Mouse (Mus musculus): ENCODE data around the gene Rgs8. TPM values are rescaled to one million over a fixed set of nuclear protein-coding genes. Genes with fewer than 3 reads are reported as not detected.

Rgs8 gene
- 11.2 and 13.4 TPM in 2 replicates for polyA plus RNA-seq (2015; fragmentation: Nextera tagmentation; extraction: Ambion mirVana)

DNA sequence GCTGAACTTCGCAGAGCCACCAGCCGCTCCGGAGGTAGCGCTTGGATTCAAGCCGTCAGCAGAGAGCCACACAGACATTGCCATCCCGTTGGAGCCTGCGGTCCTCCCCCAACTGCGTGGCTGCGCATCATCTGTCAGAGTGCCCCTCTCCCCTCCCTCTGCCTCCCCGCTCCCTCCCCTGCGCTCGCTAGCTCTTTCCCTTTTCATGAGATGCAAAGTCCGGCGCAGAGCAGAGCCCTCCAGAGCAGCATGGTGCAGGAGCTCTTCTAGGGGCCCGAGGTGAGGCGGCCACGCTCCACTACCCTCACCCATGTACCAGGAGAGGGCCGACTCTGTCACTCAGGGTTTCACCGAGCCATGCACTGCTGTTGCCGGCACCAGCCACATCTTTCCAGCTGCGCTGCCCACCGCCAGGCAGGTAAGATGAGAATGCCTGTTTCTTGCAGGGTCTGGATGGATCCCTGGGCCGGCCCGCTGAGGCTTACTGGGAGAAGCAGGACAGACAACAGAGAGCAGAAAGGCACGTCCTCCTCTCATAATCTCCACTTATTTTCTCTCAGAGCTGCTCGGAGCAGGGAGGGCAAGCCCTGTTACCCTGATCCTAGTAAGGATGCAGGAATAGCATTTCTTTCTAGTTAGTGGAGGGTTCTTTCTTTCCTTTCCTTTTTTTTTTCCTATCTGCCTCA, at the start of gene Rgs8:
Rgs8 (plus strand) TSS at position 88 of the 686 bp plus-strand sequence.
- Histone ChIP-seq H3K27me3 (replicated peaks) (no peaks in the 10 kb centered on the region), H3K9me3 (replicated peaks) (no peaks in the 10 kb centered on the region), H3K4me2 (peak within 1 kb of the TSS; percentile 66), H3K27ac (replicated peaks) (peak within 1 kb of the TSS; percentile 82), H3K9ac (replicated peaks) (peak within 1 kb of the TSS; percentile 56), H3K36me3 (no peaks in the 10 kb centered on the region), H3K4me3 (replicated peaks) (peak within 1 kb of the TSS; percentile 51), H3K4me1 (peaks cover 41% of the 10 kb centered on the region)
- under 1% methylated on average over 26 of the region's 26 CpGs for WGBS
- ATAC-seq (ENCODE audit: low FRiP score) = peak; percentile 85

DNA sequence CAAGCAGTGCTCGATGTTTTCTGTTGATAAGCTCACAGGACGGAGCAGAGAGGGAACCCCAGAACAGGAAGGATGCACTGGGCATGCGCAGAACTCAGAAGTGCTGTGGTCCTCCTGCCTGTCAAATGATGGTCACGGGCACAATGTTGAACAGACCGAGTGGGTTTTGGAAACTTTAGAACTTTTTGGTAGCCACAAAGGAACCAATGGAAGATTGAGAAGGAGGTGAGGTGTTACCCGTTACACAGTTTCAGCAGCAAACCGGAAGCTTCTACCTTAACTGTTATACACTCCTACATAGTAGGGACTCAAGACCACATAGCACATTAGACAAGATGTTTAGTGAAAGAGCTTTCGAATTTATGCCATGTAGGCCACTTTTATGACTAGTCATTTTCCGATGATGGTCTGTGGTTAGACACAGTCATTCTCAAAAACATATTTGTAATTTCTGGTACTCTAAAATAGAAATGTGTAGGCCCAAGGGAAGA, 35.4 kb upstream of the Rgs8 start:
- no peak overlapping the region for H3K4me2 ChIP-seq
- no peak overlapping the region for H3K9ac ChIP-seq (replicated peaks)
- no peaks in the 10 kb centered on the region for H3K36me3 ChIP-seq
- WGBS = 93% methylated on average over 9 of the region's 9 CpGs
- no peaks in the 10 kb centered on the region for H3K9me3 ChIP-seq (replicated peaks)
- no peak for ATAC-seq (ENCODE audit: low FRiP score)
- no peak overlapping the region for H3K27ac ChIP-seq (replicated peaks)
- no peaks in the 10 kb centered on the region for H3K4me1 ChIP-seq
- H3K27me3 ChIP-seq (replicated peaks) = no peaks in the 10 kb centered on the region
- H3K4me3 ChIP-seq (replicated peaks) = no peak overlapping the region

DNA sequence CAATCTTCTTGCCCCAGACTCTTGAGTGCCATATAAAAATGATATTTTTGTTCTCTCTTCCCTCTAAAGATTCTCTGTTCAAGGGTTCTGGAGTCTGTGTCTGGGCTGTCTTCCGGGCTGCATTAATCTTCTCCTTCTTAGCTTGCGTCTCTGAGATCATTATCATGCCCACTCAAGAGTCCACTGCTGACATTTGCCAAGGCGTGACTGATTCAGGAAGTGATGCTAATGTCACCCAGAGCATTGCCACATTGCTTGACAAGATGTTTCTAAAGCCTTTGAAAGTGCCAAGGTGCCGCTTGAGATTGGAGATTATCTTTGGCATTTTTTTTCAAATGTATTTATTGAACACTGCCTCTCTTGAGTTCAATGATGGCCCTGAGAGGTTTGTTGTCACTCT, 29.8 kb upstream of the Rgs8 start:
- H3K36me3 ChIP-seq = no peaks in the 10 kb centered on the region
- H3K4me2 ChIP-seq = no peak overlapping the region
- no peak overlapping the region for H3K9ac ChIP-seq (replicated peaks)
- H3K9me3 ChIP-seq (replicated peaks) = no peaks in the 10 kb centered on the region
- no peaks in the 10 kb centered on the region for H3K27me3 ChIP-seq (replicated peaks)
- H3K4me1 ChIP-seq = no peaks in the 10 kb centered on the region
- no peak overlapping the region for H3K27ac ChIP-seq (replicated peaks)
- 82% methylated on average over 4 of the region's 4 CpGs for WGBS
- no peak for ATAC-seq (ENCODE audit: low FRiP score)
- no peak overlapping the region for H3K4me3 ChIP-seq (replicated peaks)

DNA sequence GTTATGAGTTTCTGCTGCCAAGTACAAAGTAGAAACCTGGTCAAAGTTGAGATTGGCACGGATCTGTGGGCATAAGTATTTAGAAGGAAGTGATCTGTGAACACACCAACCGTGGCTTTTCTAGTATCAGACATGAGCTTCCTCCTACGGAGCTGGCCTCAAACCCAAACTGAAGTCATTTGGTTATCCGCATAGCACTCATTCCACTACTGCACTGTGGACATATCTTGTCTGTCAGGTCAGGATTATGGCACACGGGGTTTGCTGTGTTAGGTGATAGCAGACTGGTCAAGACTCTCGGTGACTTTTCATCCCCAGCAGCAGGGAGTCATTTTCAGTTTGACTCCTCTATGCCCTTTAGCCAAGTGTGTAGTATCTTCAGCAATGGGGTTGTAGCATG, 20.1 kb upstream of the Rgs8 start:
- Histone ChIP-seq H3K4me3 (replicated peaks) (no peak overlapping the region), H3K27me3 (replicated peaks) (no peaks in the 10 kb centered on the region), H3K27ac (replicated peaks) (no peak overlapping the region), H3K36me3 (no peaks in the 10 kb centered on the region), H3K9me3 (replicated peaks) (no peaks in the 10 kb centered on the region), H3K4me2 (no peak overlapping the region), H3K9ac (replicated peaks) (no peak overlapping the region), H3K4me1 (no peaks in the 10 kb centered on the region)
- WGBS = 89% methylated on average over 6 of the region's 6 CpGs
- ATAC-seq (ENCODE audit: low FRiP score) = no peak

DNA sequence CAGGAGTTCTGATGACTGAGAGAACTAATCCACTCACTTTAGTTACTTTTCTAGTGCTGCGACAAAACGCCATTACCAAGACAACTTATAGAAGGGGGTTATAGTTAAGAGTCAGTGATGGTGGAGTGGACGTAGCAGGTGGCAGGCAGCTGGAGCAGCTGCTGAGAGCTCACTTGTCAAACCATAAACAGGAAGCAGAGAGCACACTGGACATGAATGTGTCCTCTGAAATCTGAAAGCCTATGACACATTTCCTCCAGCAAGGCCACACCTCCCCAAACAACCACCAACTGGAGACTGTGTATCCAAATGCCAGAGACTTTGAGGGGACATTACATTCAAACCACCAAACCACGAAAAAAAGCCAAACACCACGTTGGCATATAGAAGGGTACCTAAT, 17.8 kb upstream of the Rgs8 start:
- H3K9ac ChIP-seq (replicated peaks) = no peak overlapping the region
- 79% methylated on average over 5 of the region's 5 CpGs for WGBS
- no peak overlapping the region for H3K27ac ChIP-seq (replicated peaks)
- no peaks in the 10 kb centered on the region for H3K36me3 ChIP-seq
- no peak for ATAC-seq (ENCODE audit: low FRiP score)
- no peak overlapping the region for H3K4me2 ChIP-seq
- no peaks in the 10 kb centered on the region for H3K27me3 ChIP-seq (replicated peaks)
- no peaks in the 10 kb centered on the region for H3K9me3 ChIP-seq (replicated peaks)
- no peaks in the 10 kb centered on the region for H3K4me1 ChIP-seq
- H3K4me3 ChIP-seq (replicated peaks) = no peak overlapping the region

DNA sequence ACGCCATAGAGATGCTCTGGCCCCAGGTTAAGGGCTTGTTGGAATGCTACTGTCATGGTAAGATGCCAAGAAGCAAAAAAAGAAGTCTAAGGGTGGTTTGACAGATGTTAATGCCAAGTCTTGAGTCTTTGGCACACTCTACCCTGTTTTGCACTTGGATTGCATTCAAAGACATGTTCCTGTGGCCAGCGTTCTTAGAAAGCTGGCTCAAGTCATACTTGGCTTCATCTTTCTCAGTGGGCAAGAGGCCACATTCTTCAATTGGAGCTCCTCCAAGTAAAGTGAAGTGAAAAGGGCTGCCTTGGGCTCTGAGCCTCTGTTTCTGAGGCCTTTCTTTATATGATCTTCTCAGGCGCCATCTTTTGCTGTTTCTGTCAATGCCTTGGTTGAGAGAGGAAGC, 17.3 kb upstream of the Rgs8 start:
- Histone ChIP-seq H3K27me3 (replicated peaks) (no peaks in the 10 kb centered on the region), H3K9me3 (replicated peaks) (no peaks in the 10 kb centered on the region), H3K4me2 (no peak overlapping the region), H3K4me3 (replicated peaks) (no peak overlapping the region), H3K9ac (replicated peaks) (no peak overlapping the region), H3K27ac (replicated peaks) (peak overlapping the region; percentile 51), H3K4me1 (no peaks in the 10 kb centered on the region), H3K36me3 (no peaks in the 10 kb centered on the region)
- no peak; the same call in 1 of the 2 replicates for ATAC-seq (ENCODE audit: low FRiP score)
- 72% methylated on average over 3 of the region's 3 CpGs for WGBS

DNA sequence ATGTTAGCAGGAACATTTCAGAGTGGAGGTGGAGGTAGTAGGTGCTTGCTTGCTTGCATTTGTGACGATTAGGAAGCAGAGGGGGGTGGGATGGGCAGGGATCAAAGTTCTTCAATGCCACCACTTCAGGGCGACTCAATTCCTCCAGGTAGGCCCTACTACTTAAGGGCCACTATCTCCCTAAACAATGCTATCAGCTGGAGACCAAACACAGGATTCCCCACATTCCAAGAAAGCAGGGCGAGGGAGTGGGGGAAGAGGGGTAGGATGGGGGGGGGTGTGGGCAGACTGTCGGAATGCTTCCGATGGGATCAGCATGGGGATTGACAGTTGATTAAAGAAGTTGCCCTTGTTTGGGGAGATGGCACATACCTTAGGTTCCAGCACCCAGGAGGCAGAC, 16.0 kb upstream of the Rgs8 start:
- no peaks in the 10 kb centered on the region for H3K27me3 ChIP-seq (replicated peaks)
- H3K9ac ChIP-seq (replicated peaks) = no peak overlapping the region
- H3K4me2 ChIP-seq = no peak overlapping the region
- no peak overlapping the region for H3K27ac ChIP-seq (replicated peaks)
- no peak overlapping the region for H3K4me3 ChIP-seq (replicated peaks)
- no peak for ATAC-seq (ENCODE audit: low FRiP score)
- H3K4me1 ChIP-seq = peaks cover 8% of the 10 kb centered on the region
- no peaks in the 10 kb centered on the region for H3K9me3 ChIP-seq (replicated peaks)
- no peaks in the 10 kb centered on the region for H3K36me3 ChIP-seq
- WGBS = 82% methylated on average over 5 of the region's 5 CpGs

DNA sequence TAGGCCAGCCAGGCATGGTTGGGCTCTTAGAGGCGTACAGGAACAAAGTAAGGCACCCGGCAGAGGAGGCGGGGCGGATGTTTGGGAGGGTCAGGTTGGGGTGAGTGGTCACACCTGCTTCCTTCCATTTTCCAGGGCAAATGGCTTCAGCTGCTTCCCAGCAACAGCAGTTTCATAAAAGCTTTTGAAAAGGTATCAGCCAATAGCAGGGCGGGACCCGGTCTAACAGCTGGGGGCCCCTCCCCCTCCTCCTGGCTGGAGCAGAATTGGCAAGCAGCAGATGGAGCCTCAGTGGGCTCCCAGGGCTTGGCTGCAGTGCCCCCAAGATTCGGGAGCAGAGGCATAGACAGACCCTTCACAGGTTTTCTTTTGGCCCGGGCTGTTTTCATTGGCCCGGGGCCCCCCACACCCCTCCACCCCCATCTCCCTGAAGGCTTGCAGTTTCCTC, 11.3 kb upstream of the Rgs8 start:
- Histone ChIP-seq H3K9ac (replicated peaks) (no peak overlapping the region), H3K4me3 (replicated peaks) (no peak overlapping the region)
- WGBS = 3% methylated on average over 9 of the region's 9 CpGs

DNA sequence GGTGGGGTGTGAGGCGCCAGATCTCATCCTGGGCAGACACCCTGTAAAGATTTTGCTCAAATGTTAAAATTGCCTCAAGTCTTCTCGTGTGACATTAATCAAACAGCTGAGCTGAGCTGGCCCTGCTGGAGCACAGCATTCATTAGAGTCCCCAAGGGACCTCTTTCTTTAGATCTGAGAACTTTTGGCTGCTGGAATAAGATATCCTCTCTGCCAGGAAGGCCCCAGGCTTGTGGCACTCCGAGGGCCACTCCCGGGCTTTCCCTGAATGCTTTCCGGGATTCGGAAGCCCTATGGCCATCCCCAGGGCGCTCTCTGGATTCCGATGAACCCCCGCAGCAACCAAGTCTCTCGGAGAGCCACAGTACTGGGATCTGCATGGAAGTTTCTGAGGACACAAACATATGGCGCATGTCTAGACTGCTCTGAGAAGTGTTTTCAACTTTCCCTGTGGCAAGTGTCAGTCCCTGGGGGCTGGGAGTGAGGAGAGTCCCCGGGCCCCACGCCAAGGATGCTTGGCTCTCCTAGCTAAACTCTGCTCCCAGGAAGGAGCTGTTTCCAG, 10.8 kb upstream of the Rgs8 start:
- H3K9me3 ChIP-seq (replicated peaks) = no peaks in the 10 kb centered on the region
- no peak overlapping the region for H3K4me3 ChIP-seq (replicated peaks)
- no peaks in the 10 kb centered on the region for H3K27me3 ChIP-seq (replicated peaks)
- no peaks in the 10 kb centered on the region for H3K36me3 ChIP-seq
- 3% methylated on average over 13 of the region's 13 CpGs for whole genome bisulfite sequencing
- H3K9ac ChIP-seq (replicated peaks) = no peak overlapping the region
- H3K4me1 ChIP-seq = peaks cover 24% of the 10 kb centered on the region
- peak; percentile 75 for ATAC-seq (ENCODE audit: low FRiP score)
- peak overlapping the region; percentile 73 for H3K27ac ChIP-seq (replicated peaks)
- peak overlapping the region; percentile 53 for H3K4me2 ChIP-seq

More for the DNA sequence above, 11.3 kb upstream of the Rgs8 start:
- peak; percentile 83 for ATAC-seq (ENCODE audit: low FRiP score)
- peak overlapping the region; percentile 73 for H3K27ac ChIP-seq (replicated peaks)
- H3K9me3 ChIP-seq (replicated peaks) = no peaks in the 10 kb centered on the region
- peak overlapping the region; percentile 53 for H3K4me2 ChIP-seq
- no peaks in the 10 kb centered on the region for H3K36me3 ChIP-seq
- peaks cover 24% of the 10 kb centered on the region for H3K4me1 ChIP-seq
- H3K27me3 ChIP-seq (replicated peaks) = no peaks in the 10 kb centered on the region

DNA sequence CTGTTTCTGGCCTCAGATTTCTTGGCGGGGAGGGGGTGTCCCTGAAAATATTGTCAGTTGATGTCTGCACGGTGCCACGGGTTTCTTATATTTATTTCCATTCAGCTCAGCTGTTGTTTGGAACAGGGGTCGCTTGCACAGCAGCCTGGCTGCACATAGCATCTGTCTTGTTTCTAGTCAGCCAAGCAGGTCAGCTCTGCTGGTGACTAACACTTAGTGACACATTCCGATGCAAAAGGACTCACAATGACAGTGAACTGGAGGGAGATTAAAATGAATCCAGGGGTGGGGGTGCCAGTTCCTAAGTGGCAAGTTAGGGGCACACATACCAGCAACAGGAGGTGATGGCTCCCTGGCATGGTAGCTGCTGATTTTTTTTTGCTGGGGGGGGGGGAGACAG, 849 bp downstream of the Rgs8 start:
- Histone ChIP-seq H3K36me3 (no peaks in the 10 kb centered on the region), H3K27ac (replicated peaks) (peak overlapping the region; percentile 82), H3K9ac (replicated peaks) (peak overlapping the region; percentile 56), H3K27me3 (replicated peaks) (no peaks in the 10 kb centered on the region), H3K9me3 (replicated peaks) (no peaks in the 10 kb centered on the region), H3K4me2 (peak overlapping the region; percentile 66), H3K4me3 (replicated peaks) (peak overlapping the region; percentile 51), H3K4me1 (peaks cover 42% of the 10 kb centered on the region)
- WGBS = 6% methylated on average over 5 of the region's 5 CpGs
- no peak for ATAC-seq (ENCODE audit: low FRiP score)

DNA sequence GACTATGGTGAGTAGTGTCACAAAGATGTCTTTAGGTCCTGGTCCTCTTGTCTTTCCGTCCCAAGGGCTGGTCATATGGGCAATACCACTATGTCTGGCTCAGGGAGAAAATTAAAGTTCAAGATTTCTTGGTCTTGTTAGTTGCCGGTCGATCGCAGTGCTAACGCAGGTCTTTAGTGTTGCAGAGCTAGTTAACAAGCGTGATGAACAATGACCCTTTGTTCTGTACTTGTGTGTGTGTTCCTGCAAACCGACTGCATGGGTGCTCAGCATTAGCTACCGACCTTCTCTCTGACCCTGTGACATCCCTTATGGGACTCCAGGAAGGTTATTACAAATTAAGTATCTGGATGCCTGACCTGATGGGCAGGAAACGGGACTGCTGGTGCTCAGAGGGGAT, 6.8 kb downstream of the Rgs8 start:
- Histone ChIP-seq H3K4me1 (peaks cover 62% of the 10 kb centered on the region), H3K9me3 (replicated peaks) (no peaks in the 10 kb centered on the region)

More for the DNA sequence above, 6.8 kb downstream of the Rgs8 start:
- no peak overlapping the region for H3K9ac ChIP-seq (replicated peaks)
- no peak overlapping the region for H3K4me3 ChIP-seq (replicated peaks)
- no peak for ATAC-seq (ENCODE audit: low FRiP score)
- peak overlapping the region; percentile 83; the same call in 1 of the 2 replicates for H3K27ac ChIP-seq (replicated peaks)
- H3K4me2 ChIP-seq = peak overlapping the region; percentile 30
- H3K27me3 ChIP-seq (replicated peaks) = no peaks in the 10 kb centered on the region
- 15% methylated on average over 9 of the region's 9 CpGs for WGBS
- H3K36me3 ChIP-seq = no peaks in the 10 kb centered on the region

All from neural tube, embryonic 15.5 days (tissue).